Mouse (Mus musculus) liver, embryonic 16.5 days (tissue): Measurements from ENCODE around the gene Slc25a5. TPM values are rescaled to one million over a fixed set of nuclear protein-coding genes. Genes with fewer than 3 reads are reported as not detected.

ENCODE experiments used
- ATAC-seq: fragments of 200-750 bp; cut with Nextera tagmentation; 2 replicates; pipeline ENCODE4 v1.8.0; 2017; ENCODE audit warnings: low read depth, mild to moderate bottlenecking, moderate number of reproducible peaks, moderate library complexity
- H3K27ac ChIP-seq: fragments of 300-500 bp; sonication (generic); 2 replicates; pipeline ENCODE4 v1.5.1; 2014; ENCODE audit warnings: mild to moderate bottlenecking, low read length
- H3K27me3 ChIP-seq: fragments of 300-500 bp; sonication (generic); 2 replicates; pipeline ENCODE4 v1.6.1; 2014; ENCODE audit warnings: low read depth, low read length, mixed read lengths; ENCODE audit not compliant: control insufficient read depth, insufficient read depth
- H3K36me3 ChIP-seq: fragments of 300-500 bp; sonication (generic); 2 replicates; pipeline ENCODE4 v1.6.1; 2014; ENCODE audit warnings: mild to moderate bottlenecking; ENCODE audit not compliant: control insufficient read depth, insufficient read depth
- H3K4me1 ChIP-seq: fragments of 300-500 bp; sonication (generic); 2 replicates; pipeline ENCODE4 v1.6.1; 2014; ENCODE audit warnings: low read depth, low read length, mixed read lengths; ENCODE audit not compliant: control insufficient read depth
- H3K4me2 ChIP-seq: fragments of 300-500 bp; sonication (generic); 2 replicates; pipeline ENCODE4 v1.6.1; 2014; ENCODE audit warnings: low read depth, low read length, mixed read lengths
- H3K4me3 ChIP-seq: fragments of 300-500 bp; sonication (generic); 2 replicates; pipeline ENCODE4 v1.5.1; 2014; ENCODE audit warnings: low read depth, mild to moderate bottlenecking, low read length
- H3K9ac ChIP-seq: fragments of 300-500 bp; sonication (generic); 2 replicates; pipeline ENCODE4 v1.6.1; 2014; ENCODE audit warnings: low read depth, low read length
- H3K9me3 ChIP-seq: fragments of 300-500 bp; sonication (generic); replicated peaks from 2 replicates; pipeline ENCODE4 v1.6.1; 2016; ENCODE audit warnings: low read length; ENCODE audit not compliant: control insufficient read depth
- WGBS: fragments of 180-500 bp; shearing (Covaris S2); extraction: QIAGEN DNeasy Blood & Tissue Kit; methylation state at CpG from one replicate; pipeline ENCODE4 v1.1.7; 2014; ENCODE audit not compliant: insufficient replicate concordance; 5-methylcytosine and 5-hydroxymethylcytosine counted together
- polyA plus RNA-seq: library from polyadenylated mRNA; unstranded; fragments of >200 nt; fragmentation: Nextera tagmentation; extraction: Ambion mirVana; gene quantifications from 2 replicates; pipeline ENCODE4 v1.2.1, GENCODE M21; 2015

The Slc25a5 gene
- polyA plus RNA-seq, 1 experiment from 2014 or later, result 361 TPM

DNA sequence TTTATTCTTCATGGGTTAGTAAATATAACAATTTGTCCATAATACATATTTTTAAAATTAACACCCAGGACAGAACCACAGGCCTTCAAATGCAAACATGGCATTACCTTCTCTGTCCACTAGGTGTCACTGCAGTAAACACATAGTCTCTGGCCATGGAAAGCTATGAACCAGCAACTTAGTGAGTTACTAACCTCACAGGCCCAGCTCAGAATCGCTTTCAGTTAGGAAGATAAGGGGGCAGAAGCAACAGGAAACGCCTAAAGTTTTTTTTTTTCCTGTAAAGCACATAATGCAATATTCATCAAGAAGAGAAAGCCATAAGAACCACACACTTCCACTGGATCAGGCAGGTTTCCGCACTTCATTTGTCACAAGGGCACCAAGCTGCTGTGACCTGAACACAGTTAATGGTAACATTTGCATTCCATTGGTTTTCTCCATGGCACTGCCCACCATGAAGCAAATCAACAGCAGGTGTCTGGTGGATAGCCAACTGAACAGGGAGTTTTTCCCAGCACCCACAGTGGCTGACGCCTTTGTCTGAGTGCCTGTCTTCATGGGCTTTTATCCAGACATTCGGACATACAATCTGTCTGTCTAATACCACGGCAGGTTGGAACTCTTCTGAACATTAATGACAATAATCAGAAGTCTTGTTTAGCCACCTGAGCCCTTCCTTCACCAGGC is 34.4 kb upstream of the Slc25a5 start:
- Histone ChIP-seq H3K4me2 (no peak overlapping the region), H3K4me3 (no peak overlapping the region), H3K9ac (no peak overlapping the region), H3K27ac (no peak overlapping the region), H3K36me3 (no peaks in the 10 kb centered on the region), H3K4me1 (no peaks in the 10 kb centered on the region), H3K9me3 (no peaks in the 10 kb centered on the region), H3K27me3 (no peaks in the 10 kb centered on the region)
- ATAC-seq, result peak; percentile 43; the same call in 1 of the 2 replicates
- 50% methylated on average over 6 of the region's 6 CpGs for WGBS

DNA sequence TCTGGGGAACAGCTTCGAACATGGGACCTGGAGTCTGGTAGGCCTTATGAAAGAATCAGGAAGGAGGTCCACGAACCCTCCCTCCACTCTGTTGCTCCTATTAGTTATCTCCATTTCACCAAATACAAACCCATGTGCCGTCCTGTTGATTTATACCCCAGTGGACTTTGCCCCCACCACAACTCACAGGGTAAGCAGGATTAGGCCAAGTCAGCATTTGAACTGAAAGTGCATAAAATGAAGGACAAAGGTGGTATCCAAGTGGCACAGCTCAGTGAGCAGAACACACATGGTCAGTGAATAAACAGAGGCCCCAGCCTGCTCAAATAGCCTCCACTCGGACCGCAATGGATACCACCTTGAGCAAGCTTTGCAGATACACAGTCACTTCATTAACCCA is 33.2 kb upstream of the Slc25a5 start:
- peak; percentile 39 for ATAC-seq
- WGBS, result 56% methylated on average over 5 of the region's 5 CpGs
- no peak overlapping the region for H3K4me2 ChIP-seq
- H3K36me3 ChIP-seq, result no peaks in the 10 kb centered on the region
- no peaks in the 10 kb centered on the region for H3K27me3 ChIP-seq
- no peaks in the 10 kb centered on the region for H3K9me3 ChIP-seq
- H3K9ac ChIP-seq, result no peak overlapping the region
- H3K27ac ChIP-seq, result no peak overlapping the region
- H3K4me3 ChIP-seq, result no peak overlapping the region
- H3K4me1 ChIP-seq, result no peaks in the 10 kb centered on the region

DNA sequence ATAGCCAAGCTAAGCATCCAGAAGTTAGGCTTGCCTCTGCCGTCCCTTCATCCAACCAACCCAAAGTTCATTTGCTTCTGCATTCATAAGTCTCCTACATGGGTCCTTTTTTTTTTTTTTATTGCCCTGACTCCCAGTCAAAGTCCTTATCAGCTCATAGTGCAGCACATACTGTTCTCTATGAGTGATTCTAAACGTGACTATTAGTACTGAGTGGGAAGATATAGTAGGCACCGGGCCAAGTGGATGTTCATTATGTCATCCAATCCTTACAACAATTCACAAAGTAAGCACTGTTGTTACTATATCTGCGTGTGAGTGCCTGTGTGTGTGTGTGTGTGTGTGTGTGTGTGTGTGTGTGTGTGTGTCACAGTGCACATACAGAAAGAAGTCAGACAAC is 32.6 kb upstream of the Slc25a5 start:
- no peaks in the 10 kb centered on the region for H3K36me3 ChIP-seq
- no peaks in the 10 kb centered on the region for H3K4me1 ChIP-seq
- 45% methylated on average over 4 of the region's 4 CpGs for WGBS
- H3K9ac ChIP-seq, result no peak overlapping the region
- no peak overlapping the region for H3K4me3 ChIP-seq
- H3K9me3 ChIP-seq, result no peaks in the 10 kb centered on the region
- no peak for ATAC-seq
- H3K4me2 ChIP-seq, result no peak overlapping the region
- no peak overlapping the region for H3K27ac ChIP-seq
- H3K27me3 ChIP-seq, result no peaks in the 10 kb centered on the region

DNA sequence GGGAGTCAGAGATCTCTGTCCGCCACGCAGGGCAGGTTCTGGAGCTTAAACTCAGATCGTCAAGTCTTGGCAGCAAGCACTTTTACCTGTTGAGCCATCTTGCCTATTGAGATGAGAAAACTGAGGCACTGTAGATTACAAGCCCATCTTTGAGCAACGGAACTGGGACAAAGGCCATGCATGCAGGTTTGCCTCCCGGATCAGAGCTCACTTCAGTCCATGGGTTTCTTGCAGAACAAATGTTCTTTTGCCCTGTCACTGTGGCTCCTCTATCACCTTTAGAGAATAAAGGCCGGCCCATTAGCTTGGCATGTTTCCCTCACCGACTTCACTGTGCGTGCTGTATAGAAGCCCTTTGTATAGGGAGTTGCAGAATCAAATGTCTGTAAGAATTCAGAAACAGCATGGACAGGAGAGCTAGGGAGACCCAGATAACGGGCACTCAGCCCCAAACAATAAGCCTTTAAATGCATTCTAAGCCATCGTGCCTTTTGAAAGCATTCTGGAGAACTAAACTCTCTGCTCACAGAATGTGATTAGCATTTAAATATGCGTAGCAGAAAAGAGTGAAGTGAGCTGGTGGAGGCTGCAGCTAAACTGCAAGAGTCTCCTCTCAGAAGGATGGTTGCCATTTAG is 32.0 kb upstream of the Slc25a5 start:
- H3K27ac ChIP-seq, result no peak overlapping the region
- H3K4me1 ChIP-seq, result no peaks in the 10 kb centered on the region
- 69% methylated on average over 11 of the region's 11 CpGs for WGBS
- no peak for ATAC-seq
- H3K9me3 ChIP-seq, result no peaks in the 10 kb centered on the region
- H3K4me3 ChIP-seq, result no peak overlapping the region
- H3K27me3 ChIP-seq, result no peaks in the 10 kb centered on the region
- H3K9ac ChIP-seq, result no peak overlapping the region
- no peaks in the 10 kb centered on the region for H3K36me3 ChIP-seq
- no peak overlapping the region for H3K4me2 ChIP-seq

DNA sequence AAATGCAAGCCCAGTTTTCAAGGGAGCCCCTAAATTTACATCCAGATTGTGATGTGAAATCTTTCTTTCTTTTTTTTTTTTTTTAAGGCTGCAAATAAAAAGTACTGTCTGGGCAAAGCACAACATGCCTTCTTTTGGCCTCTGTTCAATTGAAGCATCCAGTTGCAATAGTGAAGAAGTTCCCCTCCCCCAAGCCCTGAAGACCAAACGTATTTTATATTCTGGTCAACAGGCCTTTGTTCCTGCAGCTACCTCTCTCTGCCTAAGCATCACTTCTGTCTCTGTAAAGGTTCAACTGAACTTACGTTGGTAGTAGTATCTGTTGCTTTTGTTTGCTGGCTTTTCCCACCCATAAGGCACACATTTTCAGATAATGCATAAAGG is 31.5 kb upstream of the Slc25a5 start:
- no peak overlapping the region for H3K4me3 ChIP-seq
- no peak overlapping the region for H3K4me2 ChIP-seq
- H3K27ac ChIP-seq, result no peak overlapping the region
- H3K9me3 ChIP-seq, result no peaks in the 10 kb centered on the region
- no peaks in the 10 kb centered on the region for H3K27me3 ChIP-seq
- no peak for ATAC-seq
- H3K4me1 ChIP-seq, result no peaks in the 10 kb centered on the region
- H3K36me3 ChIP-seq, result no peaks in the 10 kb centered on the region
- 39% methylated on average over 2 of the region's 2 CpGs for WGBS
- no peak overlapping the region for H3K9ac ChIP-seq

DNA sequence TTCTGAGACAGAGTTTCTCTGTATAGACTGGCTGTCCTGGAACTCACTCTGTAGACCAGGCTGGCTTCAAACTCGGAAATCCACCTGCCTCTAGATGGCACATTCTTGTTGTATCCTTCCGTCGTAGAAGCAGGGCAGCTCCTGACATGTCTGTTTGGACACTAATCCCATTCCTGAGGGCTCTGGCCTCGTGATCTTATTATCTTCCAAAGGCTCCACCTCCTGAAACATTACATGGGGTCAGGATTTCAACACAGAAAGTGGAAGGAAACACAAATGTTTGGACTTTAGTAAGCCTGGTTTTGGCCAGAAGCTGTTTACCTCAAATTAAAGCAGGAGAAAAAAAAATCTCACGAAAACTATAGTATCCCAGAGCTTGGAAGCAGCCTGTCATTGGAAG is 28.1 kb upstream of the Slc25a5 start:
- no peaks in the 10 kb centered on the region for H3K4me1 ChIP-seq
- no peaks in the 10 kb centered on the region for H3K9me3 ChIP-seq
- ATAC-seq, result no peak
- H3K9ac ChIP-seq, result no peak overlapping the region
- H3K27me3 ChIP-seq, result no peaks in the 10 kb centered on the region
- no peak overlapping the region for H3K4me2 ChIP-seq
- no peak overlapping the region for H3K4me3 ChIP-seq
- WGBS, result 43% methylated on average over 5 of the region's 5 CpGs
- no peaks in the 10 kb centered on the region for H3K36me3 ChIP-seq
- no peak overlapping the region for H3K27ac ChIP-seq

DNA sequence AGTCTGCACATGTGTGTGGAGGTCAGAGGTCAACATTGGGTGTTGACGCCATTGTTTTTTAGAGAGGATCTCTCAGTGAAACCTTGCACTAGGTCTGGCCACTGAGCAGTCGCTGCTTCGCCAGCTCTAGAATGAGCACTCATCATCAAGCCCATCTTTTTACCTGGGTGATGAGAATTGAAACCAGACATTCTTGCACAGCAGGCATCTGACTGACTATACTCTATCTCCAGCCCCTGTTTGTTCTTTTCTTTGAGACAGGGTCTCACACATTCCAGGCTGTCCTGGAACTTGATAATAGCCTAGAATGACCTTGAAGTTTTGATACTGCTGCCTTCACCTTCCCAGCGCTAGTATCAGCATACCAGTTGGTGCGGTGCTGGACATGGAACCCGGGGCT is 22.9 kb upstream of the Slc25a5 start:
- H3K27ac ChIP-seq, result no peak overlapping the region
- no peaks in the 10 kb centered on the region for H3K4me1 ChIP-seq
- no peak overlapping the region for H3K4me2 ChIP-seq
- no peaks in the 10 kb centered on the region for H3K9me3 ChIP-seq
- no peaks in the 10 kb centered on the region for H3K27me3 ChIP-seq
- 60% methylated on average over 6 of the region's 6 CpGs for WGBS
- no peak overlapping the region for H3K4me3 ChIP-seq
- H3K36me3 ChIP-seq, result no peaks in the 10 kb centered on the region
- no peak for ATAC-seq
- no peak overlapping the region for H3K9ac ChIP-seq

DNA sequence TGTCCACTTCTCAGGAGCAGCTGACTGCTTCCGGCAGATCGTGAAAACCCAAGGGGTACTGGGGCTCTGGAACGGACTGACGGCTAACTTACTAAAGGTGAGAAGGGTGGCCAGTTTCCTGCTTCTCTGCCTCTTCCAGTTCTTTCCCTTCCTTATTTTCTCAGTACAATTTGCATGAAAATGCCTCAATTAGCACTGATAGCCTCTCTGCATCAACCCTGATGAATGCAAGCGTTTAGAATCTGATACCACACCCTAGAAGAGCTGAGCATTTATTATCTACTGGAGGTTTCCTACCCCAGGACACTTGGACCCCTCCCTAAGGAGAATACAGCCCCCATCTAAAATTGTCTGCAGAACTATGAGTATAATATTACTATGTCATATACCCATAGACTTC is 19.9 kb upstream of the Slc25a5 start:
- Histone ChIP-seq H3K27ac (no peak overlapping the region), H3K9ac (no peak overlapping the region), H3K4me1 (no peaks in the 10 kb centered on the region), H3K36me3 (no peaks in the 10 kb centered on the region), H3K4me2 (no peak overlapping the region), H3K27me3 (no peaks in the 10 kb centered on the region), H3K4me3 (no peak overlapping the region), H3K9me3 (no peaks in the 10 kb centered on the region)
- 69% methylated on average over 5 of the region's 5 CpGs for WGBS
- no peak for ATAC-seq

DNA sequence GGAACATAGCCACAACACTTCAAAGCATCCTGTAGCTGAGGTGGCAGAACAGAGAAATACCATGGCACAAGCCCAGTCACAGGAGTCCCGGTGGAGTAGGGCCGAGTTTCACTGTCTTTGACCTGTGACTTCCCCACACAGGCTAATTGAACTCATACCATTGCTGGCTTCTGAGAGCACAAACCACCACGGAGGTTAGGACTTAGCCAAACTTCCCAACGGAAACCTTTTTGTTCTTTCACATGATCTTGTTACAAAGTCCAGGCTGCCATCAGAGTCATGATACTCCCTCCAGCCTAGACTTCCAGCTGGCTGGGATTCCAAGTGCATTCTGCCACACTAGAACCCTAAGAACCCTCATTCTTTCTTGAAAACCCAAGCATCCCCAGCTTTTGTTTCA is 17.8 kb upstream of the Slc25a5 start:
- Histone ChIP-seq H3K36me3 (no peaks in the 10 kb centered on the region), H3K4me3 (no peak overlapping the region), H3K9me3 (no peaks in the 10 kb centered on the region), H3K27ac (no peak overlapping the region), H3K27me3 (no peaks in the 10 kb centered on the region), H3K4me2 (no peak overlapping the region), H3K4me1 (no peaks in the 10 kb centered on the region), H3K9ac (no peak overlapping the region)
- 72% methylated on average over 4 of the region's 4 CpGs for WGBS
- no peak for ATAC-seq
